Mouse (Mus musculus) ES-Bruce4 (cell line): ENCODE measurements around the gene Wfikkn1.

Experiments used
- CTCF ChIP-seq: IDR thresholded peaks from one replicate; pipeline ENCODE4 v1.8.1; 2011; ENCODE audit warnings: low read depth, low read length
- EP300 ChIP-seq: IDR thresholded peaks from 2 replicates; pipeline ENCODE4 v1.6.1; 2011; ENCODE audit warnings: low read depth, low read length; ENCODE audit not compliant: insufficient read depth
- POLR2A ChIP-seq: IDR thresholded peaks from one replicate; pipeline ENCODE4 v1.8.1; 2011; ENCODE audit warnings: low read length; ENCODE audit not compliant: insufficient read depth

DNA sequence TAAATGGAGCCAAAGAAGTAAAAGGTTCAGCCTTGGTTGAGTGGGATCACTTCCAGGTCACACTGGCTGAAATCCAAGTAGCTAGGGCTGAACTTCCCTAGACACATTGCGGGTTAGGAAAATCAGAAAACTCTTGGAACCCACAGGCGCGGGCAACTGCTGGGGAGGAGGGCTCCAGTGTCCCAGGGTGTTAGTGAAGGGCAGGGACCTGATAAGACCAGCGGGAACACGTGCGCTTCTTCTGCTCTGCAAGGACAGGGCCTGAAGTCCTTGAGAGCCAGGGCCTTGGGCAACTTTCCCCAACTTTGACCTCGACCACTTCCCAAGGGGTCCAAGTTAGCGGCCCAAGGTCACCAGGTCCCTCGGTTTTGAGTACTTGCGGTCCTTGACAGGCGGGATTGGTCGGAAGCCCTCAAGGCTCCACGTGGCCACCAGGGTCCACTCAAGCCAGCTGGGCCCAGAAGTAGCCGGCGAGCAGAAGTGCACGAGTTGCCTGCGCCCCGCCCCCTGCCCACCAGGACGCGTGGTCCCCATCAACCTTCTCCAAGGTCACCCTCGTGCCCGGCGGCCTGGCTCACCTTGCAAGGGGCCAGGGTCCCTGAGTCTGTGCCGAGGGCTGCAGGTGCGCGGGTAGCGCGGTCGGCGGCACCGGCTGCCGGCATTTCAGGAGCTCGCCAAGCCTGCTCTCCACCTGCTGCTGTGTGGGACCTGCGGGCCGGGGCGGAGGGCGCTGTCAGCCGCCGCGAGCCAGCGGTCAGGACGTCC is 12.6 kb downstream of the Wfikkn1 start:
- TF ChIP-seq EP300 (no peak), POLR2A (no peak), CTCF (no peak)
